Mouse (Mus musculus) MEL (cell line): ENCODE results near the gene C330021F23Rik. TPM values are rescaled to one million over a fixed set of nuclear protein-coding genes. Genes with fewer than 3 reads are reported as not detected.
A peak's percentile ranks its signal among the peaks of the same experiment; 100 is the strongest.

ENCODE experiments used
- DNase-seq: peaks from one replicate; pipeline ENCODE4 v3.0.0; 2011; ENCODE audit warnings: low read depth, low spot score
- H3K27ac ChIP-seq: 2 replicates; pipeline ENCODE4 v1.5.1; 2012; ENCODE audit warnings: low read depth, mild to moderate bottlenecking, control low read depth, low read length, moderate library complexity; ENCODE audit not compliant: control insufficient read depth
- H3K27me3 ChIP-seq, 2 experiments: fragments of 150-350 bp in 1 of 2; sonication (generic) in 1 of 2; 2 replicates each; pipeline ENCODE4 v1.6.1; 2012; ENCODE audit warnings: low read length in 2 of 2, mild to moderate bottlenecking in 2 of 2, improper control_type of control experiment in 1 of 2, moderate library complexity in 1 of 2; ENCODE audit not compliant: insufficient read depth in 2 of 2, control insufficient read depth in 1 of 2
- H3K36me3 ChIP-seq, 2 experiments: 2 replicates each; pipeline ENCODE4 v1.6.1; 2012 to 2014; ENCODE audit warnings: low read length in 2 of 2, improper control_type of control experiment in 1 of 2, inconsistent platforms in 1 of 2, mild to moderate bottlenecking in 1 of 2; ENCODE audit not compliant: insufficient read depth in 2 of 2, control insufficient read depth in 1 of 2
- H3K4me1 ChIP-seq, 2 experiments: fragments of 150-350 bp in 1 of 2; sonication (generic) in 1 of 2; 2 replicates each; pipeline ENCODE4 v1.6.1; 2012; ENCODE audit warnings: low read length in 2 of 2, improper control_type of control experiment in 1 of 2, mild to moderate bottlenecking in 1 of 2; ENCODE audit not compliant: insufficient read depth in 2 of 2, control insufficient read depth in 1 of 2
- H3K4me3 ChIP-seq, 2 experiments: fragments of 150-350 bp in 1 of 2; sonication (generic) in 1 of 2; 2 replicates each; pipeline ENCODE4 v1.5.1; 2012; ENCODE audit warnings: low read depth in 2 of 2, low read length in 2 of 2, mild to moderate bottlenecking in 2 of 2, moderate library complexity in 2 of 2, control low read depth in 1 of 2, improper control_type of control experiment in 1 of 2; ENCODE audit not compliant: control insufficient read depth in 1 of 2, insufficient read depth in 1 of 2
- H3K79me2 ChIP-seq: 2 replicates; pipeline ENCODE4 v1.6.1; 2012; ENCODE audit warnings: mild to moderate bottlenecking, low read length, moderate library complexity; ENCODE audit not compliant: control insufficient read depth, poor library complexity, insufficient read depth
- H3K9ac ChIP-seq: 2 replicates; pipeline ENCODE4 v1.6.1; 2012; ENCODE audit warnings: low read depth, mild to moderate bottlenecking, control low read depth, low read length, moderate library complexity; ENCODE audit not compliant: control insufficient read depth, poor library complexity, severe bottlenecking
- H3K9me3 ChIP-seq: fragments of 150-350 bp; sonication (generic); replicated peaks from 2 replicates; pipeline ENCODE4 v1.6.1; 2012; ENCODE audit warnings: mild to moderate bottlenecking, low read length, improper control_type of control experiment, moderate library complexity; ENCODE audit not compliant: insufficient read depth
- BHLHE40 ChIP-seq: IDR thresholded peaks from 2 replicates; pipeline ENCODE4 v1.6.1; 2012; ENCODE audit warnings: low read depth, mild to moderate bottlenecking, inconsistent platforms, low read length, improper control_type of control experiment, borderline replicate concordance
- CHD1 ChIP-seq: IDR thresholded peaks from 2 replicates; pipeline ENCODE4 v1.6.1; 2012; ENCODE audit warnings: low read depth, mild to moderate bottlenecking, inconsistent platforms, low read length, improper control_type of control experiment
- CHD2 ChIP-seq: IDR thresholded peaks from 2 replicates; pipeline ENCODE4 v1.6.1; 2011; ENCODE audit warnings: low read length, improper control_type of control experiment
- E2F4 ChIP-seq: IDR thresholded peaks from 2 replicates; pipeline ENCODE4 v1.6.1; 2011; ENCODE audit warnings: low read depth, low read length, improper control_type of control experiment, borderline replicate concordance
- ELF1 ChIP-seq: IDR thresholded peaks from 2 replicates; pipeline ENCODE4 v1.6.1; 2014; ENCODE audit warnings: low read depth, mild to moderate bottlenecking, inconsistent platforms, low read length, improper control_type of control experiment, moderate library complexity
- EP300 ChIP-seq, 2 experiments: IDR thresholded peaks; 2 replicates each; pipeline ENCODE4 v1.6.1; 2011; ENCODE audit warnings: improper control_type of control experiment in 2 of 2, low read length in 2 of 2, low read depth in 1 of 2, mild to moderate bottlenecking in 1 of 2
- ETS1 ChIP-seq: IDR thresholded peaks from 2 replicates; pipeline ENCODE4 v1.6.1; 2012; ENCODE audit warnings: low read depth, mild to moderate bottlenecking, inconsistent platforms, low read length, improper control_type of control experiment, moderate library complexity
- GATA1 ChIP-seq: IDR thresholded peaks from 2 replicates; pipeline ENCODE4 v1.6.1; 2011; ENCODE audit warnings: low read depth, low read length, improper control_type of control experiment
- JUND ChIP-seq: IDR thresholded peaks from 2 replicates; pipeline ENCODE4 v1.6.1; 2011; ENCODE audit warnings: low read depth, mild to moderate bottlenecking, improper control_type of control experiment, low read length
- KAT2A ChIP-seq: conservative IDR thresholded peaks from 2 replicates; pipeline ENCODE4 v1.6.1; 2012; ENCODE audit warnings: low read depth, low read length, improper control_type of control experiment, inconsistent platforms
- MAX ChIP-seq: IDR thresholded peaks from 2 replicates; pipeline ENCODE4 v1.6.1; 2011; ENCODE audit warnings: low read length, improper control_type of control experiment
- MEF2A ChIP-seq: IDR thresholded peaks from 2 replicates; pipeline ENCODE4 v1.6.1; 2014; ENCODE audit warnings: low read depth, mild to moderate bottlenecking, inconsistent platforms, low read length, improper control_type of control experiment; ENCODE audit not compliant: poor library complexity, insufficient replicate concordance, severe bottlenecking; ENCODE audit errors: extremely low read depth
- MYB ChIP-seq: IDR thresholded peaks from 2 replicates; pipeline ENCODE4 v1.6.1; 2011; ENCODE audit warnings: mild to moderate bottlenecking, low read depth, low read length, improper control_type of control experiment
- NRF1 ChIP-seq: IDR thresholded peaks from 2 replicates; pipeline ENCODE4 v1.6.1; 2014; ENCODE audit warnings: low read depth, mild to moderate bottlenecking, inconsistent platforms, low read length, improper control_type of control experiment, moderate library complexity; ENCODE audit not compliant: poor library complexity, insufficient read depth, severe bottlenecking
- POLR2A ChIP-seq, 2 experiments: IDR thresholded peaks; 2 replicates each; pipeline ENCODE4 v1.6.1; 2011 to 2012; ENCODE audit warnings: low read length in 2 of 2, mild to moderate bottlenecking in 2 of 2, control low read depth in 1 of 2, improper control_type of control experiment in 1 of 2, low read depth in 1 of 2, moderate library complexity in 1 of 2; ENCODE audit not compliant: control insufficient read depth in 1 of 2, insufficient read depth in 1 of 2, poor library complexity in 1 of 2
- POLR2AphosphoS2 ChIP-seq: IDR thresholded peaks from 2 replicates; pipeline ENCODE4 v1.6.1; 2011; ENCODE audit warnings: low read length, improper control_type of control experiment
- POLR2AphosphoS5 ChIP-seq: IDR thresholded peaks from 2 replicates; pipeline ENCODE4 v1.6.1; 2012; ENCODE audit warnings: low read depth, borderline replicate concordance, mild to moderate bottlenecking, inconsistent platforms, low read length, moderate library complexity, mixed read lengths
- RAD21 ChIP-seq: IDR thresholded peaks from 2 replicates; pipeline ENCODE4 v1.6.1; 2011; ENCODE audit warnings: mild to moderate bottlenecking, low read depth, low read length, improper control_type of control experiment
- SMC3 ChIP-seq: IDR thresholded peaks from 2 replicates; pipeline ENCODE4 v1.6.1; 2011; ENCODE audit warnings: low read depth, low read length, improper control_type of control experiment
- TAL1 ChIP-seq: IDR thresholded peaks from 2 replicates; pipeline ENCODE4 v1.6.1; 2012; ENCODE audit warnings: mild to moderate bottlenecking, inconsistent platforms, low read length, moderate library complexity, mixed read lengths
- TBP ChIP-seq: IDR thresholded peaks from 2 replicates; pipeline ENCODE4 v1.8.0; 2011; ENCODE audit warnings: low read depth, low read length, improper control_type of control experiment
- UBTF ChIP-seq: IDR thresholded peaks from 2 replicates; pipeline ENCODE4 v1.6.1; 2012; ENCODE audit warnings: low read depth, mild to moderate bottlenecking, inconsistent platforms, low read length, improper control_type of control experiment, moderate library complexity, borderline replicate concordance; ENCODE audit not compliant: insufficient read depth
- ZKSCAN1 ChIP-seq: IDR thresholded peaks from 2 replicates; pipeline ENCODE4 v1.6.1; 2012; ENCODE audit warnings: low read depth, mild to moderate bottlenecking, inconsistent platforms, low read length, improper control_type of control experiment, moderate library complexity
- ZMIZ1 ChIP-seq: IDR thresholded peaks from 2 replicates; pipeline ENCODE4 v1.6.1; 2012; ENCODE audit warnings: low read depth, mild to moderate bottlenecking, inconsistent platforms, low read length, improper control_type of control experiment, moderate library complexity
- polyA plus RNA-seq, 2 experiments: library from polyadenylated mRNA; stranded (reverse) in 1 of 2; unstranded in 1 of 2; fragments of >175 nt in 1 of 2; fragments of >200 nt in 1 of 2; gene quantifications; 2 replicates each; pipeline versions ENCODE4 v1.2.1 to v1.2.4; 2012; ENCODE audit warnings: low replicate concordance in 2 of 2, low read depth in 1 of 2; ENCODE audit not compliant: insufficient read length in 2 of 2, insufficient read depth in 1 of 2, missing spikeins in 1 of 2
- total RNA-seq: library from RNA; depleted of rRNA; stranded (reverse); fragments of 300-350 nt; gene quantifications from 2 replicates; pipeline ENCODE4 v1.2.3, GENCODE M21; 2012

Gene C330021F23Rik
- total and polyA plus RNA-seq, 3 experiments = 0.53 to 1.2 TPM; not detected in 1

DNA sequence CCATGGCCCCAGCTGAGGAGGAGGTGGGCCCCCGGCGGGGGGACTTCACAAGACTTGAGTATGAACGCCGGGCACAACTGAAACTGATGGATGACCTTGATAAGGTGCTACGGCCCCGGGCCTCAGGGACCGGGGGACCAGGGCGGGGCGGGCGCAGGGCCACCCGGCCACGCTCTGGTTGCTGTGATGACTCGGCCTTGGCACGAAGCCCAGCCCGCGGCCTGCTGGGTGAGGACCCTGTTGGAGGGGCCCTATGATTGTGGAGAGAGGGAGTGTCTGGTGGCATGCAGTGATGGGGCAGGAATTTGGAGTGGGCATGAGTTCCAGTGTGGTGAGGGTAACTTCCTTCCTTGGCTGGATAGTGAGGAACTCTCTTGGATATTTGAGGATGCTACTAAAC is 38.8 kb downstream of the C330021F23Rik start:
- peak; percentile 48 for DNase-seq
- H3K4me3 ChIP-seq = no peak overlapping the region
- 0 out of 2 replicates have a peak overlapping the region, but pooled peaks have one; percentile 15 for H3K27ac ChIP-seq
- no peaks in the 10 kb centered on the region for H3K27me3 ChIP-seq
- TF ChIP-seq E2F4 = no peak
- TF ChIP-seq NRF1 = no peak
- TF ChIP-seq POLR2AphosphoS5 = no peak
- no peak for TF ChIP-seq EP300 (IDR thresholded peaks at IDR 0.05; ENCODE audit: low read depth in 1 of 2, low read length in 2 of 2)
- no peak for TF ChIP-seq ELF1
- no peak for TF ChIP-seq UBTF
- no peak for TF ChIP-seq BHLHE40
- no peak for TF ChIP-seq SMC3
- TF ChIP-seq CHD1 = no peak
- no peak for TF ChIP-seq CHD2
- TF ChIP-seq MYB = no peak
- no peak for TF ChIP-seq ETS1
- no peak for TF ChIP-seq TBP
- no peak for TF ChIP-seq KAT2A
- no peak for TF ChIP-seq MAX
- no peak for TF ChIP-seq ZMIZ1
- TF ChIP-seq ZKSCAN1 = no peak
- H3K36me3 ChIP-seq = peaks cover 0 to 11% of the 10 kb centered on the region in 2 experiments
- no peaks in the 10 kb centered on the region for H3K9me3 ChIP-seq
- H3K4me1 ChIP-seq = peaks cover 0 to 18% of the 10 kb centered on the region in 2 experiments; a peak in 2 of 4 replicates
- H3K79me2 ChIP-seq = no peaks in the 10 kb centered on the region
- H3K9ac ChIP-seq = peak overlapping the region; percentile 33

DNA sequence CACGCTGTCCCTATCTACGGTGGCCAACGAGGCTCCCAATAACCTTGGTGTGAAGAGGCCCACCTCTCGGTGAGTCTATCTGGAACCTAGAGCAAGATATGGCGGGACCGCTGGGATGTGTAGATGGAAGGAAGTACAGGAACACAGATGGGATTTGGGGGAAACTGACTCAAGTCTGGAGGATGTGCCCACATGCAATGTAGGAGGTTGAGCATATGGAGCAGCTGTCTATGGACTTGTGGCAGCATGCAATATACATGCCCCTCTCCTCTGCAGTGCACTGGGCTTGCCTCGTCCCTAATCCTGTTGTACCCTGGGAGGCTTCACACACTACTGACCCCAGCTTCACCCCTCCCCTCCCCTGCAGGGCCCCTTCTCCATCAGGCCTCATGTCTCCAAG is 40.0 kb downstream of the C330021F23Rik start:
- H3K79me2 ChIP-seq = no peaks in the 10 kb centered on the region
- DNase-seq = no peak
- H3K27ac ChIP-seq = no peak overlapping the region
- no peak overlapping the region for H3K9ac ChIP-seq
- H3K4me1 ChIP-seq = peaks cover 0 to 18% of the 10 kb centered on the region in 2 experiments; a peak in 2 of 4 replicates
- H3K27me3 ChIP-seq = no peaks in the 10 kb centered on the region
- H3K36me3 ChIP-seq = peaks cover 0 to 11% of the 10 kb centered on the region in 2 experiments
- TF ChIP-seq TAL1 (no peak), ELF1 (no peak), POLR2AphosphoS2 (no peak), MEF2A (no peak), GATA1 (no peak), RAD21 (no peak), JUND (no peak), NRF1 (no peak), ZMIZ1 (no peak), POLR2A (IDR thresholded peaks at IDR 0.05; ENCODE audit: control insufficient read depth in 1 of 2, insufficient read depth in 1 of 2, low read depth in 1 of 2, low read length in 2 of 2, poor library complexity in 1 of 2) (no peak), ETS1 (no peak)
- H3K9me3 ChIP-seq = no peaks in the 10 kb centered on the region
- no peak overlapping the region for H3K4me3 ChIP-seq
